Mouse (Mus musculus) erythroblast, embryonic 14.5 days (primary cell): Measurements from ENCODE around the gene Polr2e.

ENCODE experiments used
- GATA1 ChIP-seq: IDR thresholded peaks from 2 replicates; pipeline ENCODE4 v1.6.1; 2012; ENCODE audit warnings: low read length, inconsistent platforms, mixed read lengths
- TAL1 ChIP-seq: IDR thresholded peaks from 3 replicates; pipeline ENCODE4 v1.6.1; 2012; ENCODE audit warnings: low read length, inconsistent platforms, mixed read lengths

DNA sequence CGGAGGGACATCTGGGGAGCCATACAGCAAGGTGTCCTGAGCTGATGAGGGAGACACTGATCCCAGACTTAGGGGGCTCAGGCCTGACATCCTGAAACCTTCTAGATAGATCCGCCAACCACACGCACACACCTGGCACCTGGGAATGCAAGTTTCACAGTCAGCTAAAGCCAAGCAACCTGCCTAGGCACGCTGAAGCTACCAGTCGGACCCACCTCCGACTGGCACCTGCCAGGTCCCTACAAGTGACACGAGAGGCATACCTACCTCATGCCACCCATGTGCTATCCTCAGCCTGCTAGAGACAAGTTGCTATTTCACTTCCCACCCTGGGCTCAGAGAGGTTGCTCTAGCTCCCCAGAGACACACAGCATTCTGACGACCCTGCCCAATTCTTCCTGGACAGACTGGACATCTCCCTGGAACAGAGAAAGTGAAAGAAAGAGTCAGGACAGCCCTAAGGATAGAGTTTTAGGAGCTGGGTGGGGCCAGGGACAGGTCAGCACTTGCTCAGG, 50.3 kb downstream of the Polr2e start:
- TF ChIP-seq TAL1 (no peak), GATA1 (no peak)
